Mouse (Mus musculus) thymus, adult 18-20 months (tissue): ENCODE results near the gene Mif4gd.
A peak's percentile ranks its signal among the peaks of the same experiment; 100 is the strongest.

Experiments
- DNase-seq, 2 experiments: peaks; one replicate each; pipeline ENCODE4 v3.0.0; 2022; ENCODE audit warnings: mixed read lengths in 2 of 2

Mif4gd gene

GRCm38 (mm10) chr11:115612059-115612409 lies 735 bp downstream of the Mif4gd start:
- DNase-seq: peak in 1 of 2 experiments; percentile 58

- no peak for DNase-seq
These were observed 1.6 kb downstream of the Mif4gd start for GRCm38 (mm10) chr11:115611173-115611572.

GRCm38 (mm10) chr11:115609576-115609975 lies 3.2 kb downstream of the Mif4gd start:
- no peak for DNase-seq

GRCm38 (mm10) chr11:115608421-115609399 lies 4.1 kb downstream of the Mif4gd start:
- DNase-seq: no peak

GRCm38 (mm10) chr11:115606733-115607132 lies 6.0 kb downstream of the Mif4gd start:
- DNase-seq: no peak

- peak in 1 of 2 experiments; percentile 43 for DNase-seq
These were observed 8.5 kb downstream of the Mif4gd start for GRCm38 (mm10) chr11:115604304-115604696.

- peak; percentile 81 to 83 for DNase-seq
These were observed 9.1 kb downstream of the Mif4gd start, which contains the start of the genes Mrps7 and Gga3 for GRCm38 (mm10) chr11:115603476-115604303. Mrps7 (plus strand) TSS chr11:115603925. Gga3 (minus strand) TSS chr11:115604051.

GRCm38 (mm10) chr11:115603128-115603475 lies 9.7 kb downstream of the Mif4gd start:
- no peak for DNase-seq

GRCm38 (mm10) chr11:115601174-115601573 lies 11.6 kb downstream of the Mif4gd start:
- DNase-seq: no peak

GRCm38 (mm10) chr11:115600743-115601142 lies 12.0 kb downstream of the Mif4gd start:
- no peak for DNase-seq

- DNase-seq: no peak
These were observed 13.0 kb downstream of the Mif4gd start for GRCm38 (mm10) chr11:115599722-115600121.

- DNase-seq: no peak
These were observed 14.5 kb downstream of the Mif4gd start for GRCm38 (mm10) chr11:115598309-115598708.

GRCm38 (mm10) chr11:115595209-115595608 lies 17.6 kb downstream of the Mif4gd start:
- DNase-seq: no peak

GRCm38 (mm10) chr11:115590526-115591075 lies 22.2 kb downstream of the Mif4gd start:
- no peak for DNase-seq

GRCm38 (mm10) chr11:115587984-115588383 lies 24.8 kb downstream of the Mif4gd start:
- no peak for DNase-seq

GRCm38 (mm10) chr11:115586403-115586802 lies 26.4 kb downstream of the Mif4gd start:
- no peak for DNase-seq

- no peak for DNase-seq
These were observed 27.1 kb downstream of the Mif4gd start for GRCm38 (mm10) chr11:115585573-115586100.

- DNase-seq: no peak
These were observed 28.2 kb downstream of the Mif4gd start for GRCm38 (mm10) chr11:115584376-115585073.

- DNase-seq: no peak
These were observed 29.7 kb downstream of the Mif4gd start for GRCm38 (mm10) chr11:115582913-115583606.

- DNase-seq: no peak
These were observed 33.7 kb downstream of the Mif4gd start for GRCm38 (mm10) chr11:115579080-115579479.

GRCm38 (mm10) chr11:115564961-115565360 lies 47.8 kb downstream of the Mif4gd start:
- DNase-seq: no peak
